Mouse (Mus musculus): ENCODE measurements around the gene Nr6a1. TPM values are rescaled to one million over a fixed set of nuclear protein-coding genes. Genes with fewer than 3 reads are reported as not detected.

Gene Nr6a1
- polyA plus RNA-seq, 1 experiment from 2014 or later, result 1.9 TPM

GRCm38 (mm10) chr2:38880907-38881672, 46.4 kb downstream of the Nr6a1 start:
- Histone ChIP-seq H3K4me3 (ENCODE audit: low read depth, low read length) (no peak overlapping the region), H3K9ac (no peak overlapping the region), H3K27me3 (ENCODE audit: insufficient read depth, low read length) (no peaks in the 10 kb centered on the region), H3K36me3 (ENCODE audit: insufficient read depth) (peaks cover 11% of the 10 kb centered on the region; the same call in 1 of the 2 replicates), H3K27ac (ENCODE audit: low read depth) (no peak overlapping the region), H3K4me2 (no peak overlapping the region), H3K9me3 (ENCODE audit: low read depth, low read length) (no peaks in the 10 kb centered on the region), H3K4me1 (ENCODE audit: insufficient read depth) (no peaks in the 10 kb centered on the region)
- no peak for ATAC-seq (ENCODE audit: insufficient read depth)
- no peak for DNase-seq
- 74% methylated on average over 5 of the region's 5 CpGs for WGBS
- TF ChIP-seq CTCF (IDR thresholded peaks at IDR 0.05; ENCODE audit: low read depth), result no peak

- no peak overlapping the region for H3K27ac ChIP-seq (ENCODE audit: low read depth)
- H3K27me3 ChIP-seq (ENCODE audit: insufficient read depth, low read length), result no peaks in the 10 kb centered on the region
- no peaks in the 10 kb centered on the region for H3K4me1 ChIP-seq (ENCODE audit: insufficient read depth)
- H3K4me2 ChIP-seq, result no peak overlapping the region
- H3K36me3 ChIP-seq (ENCODE audit: insufficient read depth), result peaks cover 24% of the 10 kb centered on the region
- no peak for ATAC-seq (ENCODE audit: insufficient read depth)
- no peak overlapping the region for H3K4me3 ChIP-seq (ENCODE audit: low read depth, low read length)
- no peaks in the 10 kb centered on the region for H3K9me3 ChIP-seq (ENCODE audit: low read depth, low read length)
- 33% methylated on average over 1 of the region's 1 CpGs for WGBS
- no peak for DNase-seq
- no peak for TF ChIP-seq CTCF (IDR thresholded peaks at IDR 0.05; ENCODE audit: low read depth)
- H3K9ac ChIP-seq, result no peak overlapping the region
Observed at GRCm38 (mm10) chr2:38874544-38875108, 52.9 kb downstream of the Nr6a1 start.

GRCm38 (mm10) chr2:38872730-38873129, 54.8 kb downstream of the Nr6a1 start:
- Histone ChIP-seq H3K4me1 (ENCODE audit: insufficient read depth) (no peaks in the 10 kb centered on the region), H3K4me2 (no peak overlapping the region), H3K36me3 (ENCODE audit: insufficient read depth) (peaks cover 19% of the 10 kb centered on the region; the same call in 1 of the 2 replicates), H3K27me3 (ENCODE audit: insufficient read depth, low read length) (no peaks in the 10 kb centered on the region), H3K9me3 (ENCODE audit: low read depth, low read length) (no peaks in the 10 kb centered on the region), H3K27ac (ENCODE audit: low read depth) (no peak overlapping the region), H3K4me3 (ENCODE audit: low read depth, low read length) (no peak overlapping the region), H3K9ac (no peak overlapping the region)
- no peak for TF ChIP-seq CTCF (IDR thresholded peaks at IDR 0.05; ENCODE audit: low read depth)
- ATAC-seq (ENCODE audit: insufficient read depth) (no peak), DNase-seq (no peak)
- WGBS, result 46% methylated on average over 1 of the region's 1 CpGs

GRCm38 (mm10) chr2:38866711-38867110, 60.8 kb downstream of the Nr6a1 start:
- H3K9ac ChIP-seq, result no peak overlapping the region
- ATAC-seq (ENCODE audit: insufficient read depth), result no peak
- H3K27ac ChIP-seq (ENCODE audit: low read depth), result no peak overlapping the region
- H3K4me1 ChIP-seq (ENCODE audit: insufficient read depth), result no peaks in the 10 kb centered on the region
- H3K9me3 ChIP-seq (ENCODE audit: low read depth, low read length), result no peaks in the 10 kb centered on the region
- H3K4me2 ChIP-seq, result no peak overlapping the region
- no peak for DNase-seq
- TF ChIP-seq CTCF (IDR thresholded peaks at IDR 0.05; ENCODE audit: low read depth), result no peak
- peaks cover 30% of the 10 kb centered on the region; the same call in 1 of the 2 replicates for H3K36me3 ChIP-seq (ENCODE audit: insufficient read depth)
- no peak overlapping the region for H3K4me3 ChIP-seq (ENCODE audit: low read depth, low read length)
- H3K27me3 ChIP-seq (ENCODE audit: insufficient read depth, low read length), result no peaks in the 10 kb centered on the region
- 71% methylated on average over 1 of the region's 1 CpGs for WGBS

- no peak overlapping the region for H3K4me2 ChIP-seq
Observed at GRCm38 (mm10) chr2:38864011-38864410, 63.5 kb downstream of the Nr6a1 start.

GRCm38 (mm10) chr2:38851797-38852196, 75.7 kb downstream of the Nr6a1 start:
- Histone ChIP-seq H3K4me1 (ENCODE audit: insufficient read depth) (no peaks in the 10 kb centered on the region), H3K9me3 (ENCODE audit: low read depth, low read length) (no peaks in the 10 kb centered on the region)
- TF ChIP-seq CTCF (IDR thresholded peaks at IDR 0.05; ENCODE audit: low read depth), result no peak

More at GRCm38 (mm10) chr2:38864011-38864410, 63.5 kb downstream of the Nr6a1 start:
- no peaks in the 10 kb centered on the region for H3K4me1 ChIP-seq (ENCODE audit: insufficient read depth)
- DNase-seq (peak; percentile 80), ATAC-seq (ENCODE audit: insufficient read depth) (0 out of 2 replicates have a peak, but pooled peaks have one; percentile 31)
- peaks cover 34% of the 10 kb centered on the region; the same call in 1 of the 2 replicates for H3K36me3 ChIP-seq (ENCODE audit: insufficient read depth)
- no peak overlapping the region for H3K4me3 ChIP-seq (ENCODE audit: low read depth, low read length)
- H3K27me3 ChIP-seq (ENCODE audit: insufficient read depth, low read length), result no peaks in the 10 kb centered on the region
- H3K9ac ChIP-seq, result no peak overlapping the region
- H3K9me3 ChIP-seq (ENCODE audit: low read depth, low read length), result no peaks in the 10 kb centered on the region
- no peak overlapping the region for H3K27ac ChIP-seq (ENCODE audit: low read depth)
- WGBS, result 46% methylated on average over 4 of the region's 4 CpGs
- peak; percentile 77 for TF ChIP-seq CTCF (IDR thresholded peaks at IDR 0.05; ENCODE audit: low read depth)

GRCm38 (mm10) chr2:38846319-38846718, 81.2 kb downstream of the Nr6a1 start:
- Histone ChIP-seq H3K36me3 (ENCODE audit: insufficient read depth) (peaks cover 12% of the 10 kb centered on the region; the same call in 1 of the 2 replicates), H3K9ac (no peak overlapping the region), H3K4me1 (ENCODE audit: insufficient read depth) (no peaks in the 10 kb centered on the region), H3K27me3 (ENCODE audit: insufficient read depth, low read length) (no peaks in the 10 kb centered on the region), H3K9me3 (ENCODE audit: low read depth, low read length) (no peaks in the 10 kb centered on the region), H3K4me3 (ENCODE audit: low read depth, low read length) (no peak overlapping the region), H3K27ac (ENCODE audit: low read depth) (no peak overlapping the region), H3K4me2 (no peak overlapping the region)
- WGBS, result 85% methylated on average over 2 of the region's 2 CpGs
- DNase-seq (no peak), ATAC-seq (ENCODE audit: insufficient read depth) (no peak)
- TF ChIP-seq CTCF (IDR thresholded peaks at IDR 0.05; ENCODE audit: low read depth), result no peak

More at GRCm38 (mm10) chr2:38851797-38852196, 75.7 kb downstream of the Nr6a1 start:
- WGBS, result 78% methylated on average over 1 of the region's 1 CpGs
- ATAC-seq (ENCODE audit: insufficient read depth), result no peak
- no peak for DNase-seq
- Histone ChIP-seq H3K4me2 (no peak overlapping the region), H3K9ac (no peak overlapping the region), H3K27ac (ENCODE audit: low read depth) (no peak overlapping the region), H3K36me3 (ENCODE audit: insufficient read depth) (peaks cover 24% of the 10 kb centered on the region), H3K4me3 (ENCODE audit: low read depth, low read length) (no peak overlapping the region), H3K27me3 (ENCODE audit: insufficient read depth, low read length) (no peaks in the 10 kb centered on the region)
